Mouse (Mus musculus) spleen, adult 2 months (tissue): ENCODE measurements at regions not wholly inside any gene's neighbourhood (a gene's known extent, or its start where the extent isn't known, plus 50 kb on each side); places are given as distances from the start of the nearest gene placed in this dataset.

Source experiments
- DNase-seq, 2 experiments: peaks; one replicate each; pipeline versions ENCODE4 v3.0.0 to v3.0.0-alpha.2; 2012 to 2021; ENCODE audit warnings: low spot score in 2 of 2, low read depth in 1 of 2
- H3K27ac ChIP-seq: fragments of 200-500 bp; 2 replicates; pipeline ENCODE4 v1.5.1; 2012; ENCODE audit warnings: low read length, inconsistent platforms; ENCODE audit not compliant: insufficient read depth
- H3K27me3 ChIP-seq: fragments of 200-500 bp; 2 replicates; pipeline ENCODE4 v1.6.1; 2012; ENCODE audit warnings: mild to moderate bottlenecking, moderate library complexity, low read length, inconsistent platforms; ENCODE audit not compliant: control insufficient read depth, insufficient read depth
- H3K36me3 ChIP-seq: fragments of 200-500 bp; 2 replicates; pipeline ENCODE4 v1.6.1; 2012; ENCODE audit warnings: mild to moderate bottlenecking, low read length, inconsistent platforms; ENCODE audit not compliant: control insufficient read depth, insufficient read depth
- H3K4me1 ChIP-seq: fragments of 200-500 bp; 2 replicates; pipeline ENCODE4 v1.6.1; 2011; ENCODE audit warnings: inconsistent platforms; ENCODE audit not compliant: control insufficient read depth, insufficient read depth, insufficient read length
- H3K4me3 ChIP-seq: fragments of 200-500 bp; 2 replicates; pipeline ENCODE4 v1.5.1; 2011; ENCODE audit warnings: mild to moderate bottlenecking, inconsistent platforms; ENCODE audit not compliant: insufficient read depth, insufficient read length; ENCODE audit errors: extremely low read depth
- CTCF ChIP-seq: fragments of 200-500 bp; IDR thresholded peaks from 2 replicates; pipeline ENCODE4 v1.5.1; 2011; ENCODE audit warnings: mild to moderate bottlenecking, inconsistent platforms; ENCODE audit not compliant: insufficient read depth, insufficient read length, insufficient replicate concordance; ENCODE audit errors: extremely low read depth
- POLR2A ChIP-seq: fragments of 200-500 bp; IDR thresholded peaks from 2 replicates; pipeline ENCODE4 v1.6.1; 2011; ENCODE audit warnings: low read depth, low read length, inconsistent platforms
- WGBS: fragments of 180-500 bp; shearing (Covaris S2); methylation state at CpG from one replicate; pipeline ENCODE4 v1.1.7; 2018; 5-methylcytosine and 5-hydroxymethylcytosine counted together

DNA sequence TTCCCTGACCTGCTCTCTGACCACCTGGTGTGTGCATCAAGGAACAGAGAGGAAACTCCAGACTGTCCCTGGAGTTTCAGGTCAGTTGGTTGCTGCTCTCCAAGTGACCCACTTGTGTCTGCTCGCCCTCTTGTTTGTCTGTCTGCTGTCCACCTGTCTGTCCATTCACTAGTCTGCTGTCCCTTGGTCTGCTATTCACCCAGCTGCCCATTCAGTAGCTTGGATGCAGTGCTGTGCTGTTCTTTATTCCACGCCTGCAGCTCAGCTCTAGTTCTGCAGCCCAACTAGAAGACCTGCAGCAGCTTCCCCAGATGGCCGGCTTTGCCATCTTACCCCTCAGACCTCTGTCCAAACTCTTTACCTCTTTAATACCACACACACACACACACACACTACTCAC lies 904.2 kb upstream of the Car8 start:
- TF ChIP-seq POLR2A, result no peak
- TF ChIP-seq CTCF, result no peak
- H3K36me3 ChIP-seq, result no peaks in the 10 kb centered on the region
- H3K4me1 ChIP-seq, result no peaks in the 10 kb centered on the region
- DNase-seq, result no peak
- H3K4me3 ChIP-seq, result no peak overlapping the region
- no peak overlapping the region for H3K27ac ChIP-seq
- H3K27me3 ChIP-seq, result no peaks in the 10 kb centered on the region
- 90% methylated on average over 3 of the region's 3 CpGs for WGBS

DNA sequence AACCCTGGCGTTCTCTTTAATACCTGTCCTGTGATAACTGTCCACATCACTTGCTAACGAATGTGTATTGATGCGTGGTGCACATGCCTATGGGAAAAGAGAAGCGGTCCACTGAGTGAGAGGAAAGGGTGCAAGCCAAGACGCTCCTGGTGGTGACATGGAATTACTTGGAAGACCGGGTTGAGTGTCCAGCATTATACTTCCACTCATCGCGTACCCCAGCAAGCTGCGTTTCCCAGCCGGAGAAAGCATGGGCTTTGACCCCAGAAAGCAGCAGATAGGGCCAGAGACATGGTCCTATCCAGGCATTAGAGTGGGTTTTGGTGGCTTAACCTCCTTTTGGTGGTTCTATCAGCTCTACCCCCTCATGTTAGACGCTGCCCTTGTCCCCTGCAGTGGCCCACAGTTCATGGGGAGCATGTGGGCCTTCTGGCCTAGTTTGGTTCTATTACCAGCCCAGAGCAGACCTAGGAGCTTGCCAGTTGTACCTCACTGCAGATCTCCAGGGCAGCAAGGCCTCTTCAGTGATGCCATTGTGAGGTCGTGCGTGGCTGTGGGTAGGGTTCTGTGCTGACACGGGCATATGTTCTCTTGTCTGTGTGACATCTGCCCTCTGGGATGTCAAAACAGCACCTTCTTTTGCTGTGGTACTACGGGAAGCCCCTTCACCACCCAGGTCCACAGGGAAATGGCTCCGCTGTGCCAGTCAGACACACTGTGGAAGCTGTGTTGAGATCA lies 903.3 kb upstream of the Car8 start:
- no peak for TF ChIP-seq CTCF
- H3K27me3 ChIP-seq, result no peaks in the 10 kb centered on the region
- no peaks in the 10 kb centered on the region for H3K4me1 ChIP-seq
- no peak overlapping the region for H3K4me3 ChIP-seq
- WGBS, result 95% methylated on average over 16 of the region's 16 CpGs
- H3K36me3 ChIP-seq, result no peaks in the 10 kb centered on the region
- H3K27ac ChIP-seq, result no peak overlapping the region
- DNase-seq, result no peak

DNA sequence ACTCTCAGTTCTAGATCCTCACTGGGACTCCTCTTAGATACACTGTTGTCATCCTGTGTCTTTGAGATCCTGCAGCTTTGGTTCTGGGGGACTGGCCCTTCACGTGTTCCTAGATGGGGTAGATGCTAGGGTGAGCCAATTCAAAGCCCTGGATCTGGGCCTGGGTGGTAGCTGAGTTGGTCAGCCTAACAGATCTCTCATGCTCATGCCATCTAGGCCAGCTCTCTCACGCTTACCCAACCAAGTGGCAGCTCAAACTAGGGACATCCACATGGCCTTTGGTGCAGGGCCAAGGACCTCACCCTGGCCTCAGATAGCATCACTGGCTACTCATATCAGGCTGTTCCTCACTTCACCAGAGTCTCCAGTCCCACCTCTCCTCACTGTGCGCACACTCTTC lies 901.9 kb upstream of the Car8 start:
- no peaks in the 10 kb centered on the region for H3K36me3 ChIP-seq
- H3K4me1 ChIP-seq, result no peaks in the 10 kb centered on the region
- H3K27ac ChIP-seq, result no peak overlapping the region
- WGBS, result 90% methylated on average over 3 of the region's 3 CpGs
- H3K4me3 ChIP-seq, result no peak overlapping the region
- TF ChIP-seq POLR2A, result no peak
- no peak for TF ChIP-seq CTCF
- no peak for DNase-seq
- no peaks in the 10 kb centered on the region for H3K27me3 ChIP-seq

DNA sequence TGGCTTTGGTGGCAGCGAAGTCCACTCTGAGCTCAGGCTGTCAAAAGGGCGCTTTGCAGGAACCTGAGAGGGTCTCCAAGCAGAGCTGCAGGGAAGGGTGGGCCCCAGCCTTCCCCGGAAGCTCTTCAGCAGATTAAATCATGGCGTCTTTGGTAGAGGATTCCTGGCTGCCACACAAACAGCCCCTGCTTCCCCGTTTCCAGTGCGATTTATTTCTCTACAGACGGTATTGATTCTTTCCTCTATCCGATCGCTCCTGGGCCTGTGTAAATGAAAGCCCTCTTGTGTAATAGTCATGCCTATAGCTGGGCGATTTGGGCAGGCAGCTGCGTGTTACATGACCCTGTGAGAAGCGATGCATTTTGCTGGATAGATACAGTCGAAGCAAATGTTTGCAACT lies 897.8 kb upstream of the Car8 start:
- no peaks in the 10 kb centered on the region for H3K27me3 ChIP-seq
- H3K4me3 ChIP-seq, result no peak overlapping the region
- H3K36me3 ChIP-seq, result no peaks in the 10 kb centered on the region
- no peak for DNase-seq
- WGBS, result 90% methylated on average over 13 of the region's 13 CpGs
- no peak overlapping the region for H3K27ac ChIP-seq
- no peaks in the 10 kb centered on the region for H3K4me1 ChIP-seq
- TF ChIP-seq CTCF, result no peak
- TF ChIP-seq POLR2A, result no peak

DNA sequence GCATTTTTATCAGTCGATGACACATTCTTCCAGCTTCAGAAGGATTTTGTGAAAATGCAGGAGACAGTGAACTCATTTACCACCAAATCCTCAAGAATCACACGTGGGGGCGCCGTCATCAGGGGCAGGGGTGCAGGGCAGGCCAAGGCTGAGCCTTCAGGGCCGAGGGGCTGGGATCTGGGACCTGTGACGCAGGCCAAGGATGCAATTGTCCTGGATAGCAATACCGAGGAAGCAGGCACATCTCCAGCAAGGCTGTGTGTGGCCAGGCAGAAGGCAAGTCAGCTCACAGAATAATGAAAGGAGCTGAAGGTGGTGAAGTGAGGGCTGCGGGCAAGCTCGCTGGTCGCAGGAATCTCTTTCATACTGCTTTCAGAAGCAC lies 897.3 kb upstream of the Car8 start:
- TF ChIP-seq CTCF, result no peak
- no peak for TF ChIP-seq POLR2A
- no peaks in the 10 kb centered on the region for H3K36me3 ChIP-seq
- no peak for DNase-seq
- H3K4me3 ChIP-seq, result no peak overlapping the region
- no peak overlapping the region for H3K27ac ChIP-seq
- no peaks in the 10 kb centered on the region for H3K27me3 ChIP-seq
- 41% methylated on average over 10 of the region's 10 CpGs for WGBS
- no peaks in the 10 kb centered on the region for H3K4me1 ChIP-seq

DNA sequence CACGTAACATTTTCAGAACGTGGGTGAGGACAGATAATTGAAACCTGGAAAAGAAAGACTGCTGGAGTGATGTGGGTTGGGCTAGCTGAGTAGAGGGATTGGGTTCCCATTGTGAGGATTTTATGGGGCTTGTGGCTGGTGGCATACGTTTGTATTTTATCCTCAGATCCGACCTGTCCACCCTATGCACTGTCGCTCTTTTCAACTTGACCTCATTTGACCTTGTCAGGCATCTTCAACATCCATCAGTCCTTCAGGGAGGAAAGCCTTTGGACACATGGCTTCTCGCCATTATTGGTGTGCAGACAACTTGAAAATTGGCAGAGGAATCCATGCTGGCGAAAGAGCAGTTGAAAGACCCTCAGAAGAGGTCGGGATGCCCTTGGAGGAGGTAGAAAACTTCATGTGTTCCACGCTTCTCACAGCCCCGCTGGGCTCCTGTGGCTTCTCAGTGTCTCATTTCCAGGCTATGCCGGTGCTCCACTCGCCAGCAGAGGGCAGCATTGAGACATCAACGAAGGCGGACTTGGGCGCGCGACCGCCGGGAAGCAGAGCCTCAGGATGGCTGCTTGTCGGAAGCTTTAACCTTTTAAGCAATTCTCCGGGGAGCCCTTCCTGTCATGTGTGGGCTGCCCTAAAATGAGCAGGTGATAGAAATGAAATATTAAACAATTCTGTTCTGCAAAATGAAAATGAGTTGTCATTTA lies 896.8 kb upstream of the Car8 start:
- Histone ChIP-seq H3K4me3 (no peak overlapping the region), H3K36me3 (no peaks in the 10 kb centered on the region), H3K27me3 (no peaks in the 10 kb centered on the region), H3K4me1 (no peaks in the 10 kb centered on the region), H3K27ac (no peak overlapping the region)
- WGBS, result 17% methylated on average over 21 of the region's 21 CpGs
- peak; percentile 41 to 84 for DNase-seq
- no peak for TF ChIP-seq POLR2A
- TF ChIP-seq CTCF, result peak; percentile 81; the same call in 1 of the 2 replicates

DNA sequence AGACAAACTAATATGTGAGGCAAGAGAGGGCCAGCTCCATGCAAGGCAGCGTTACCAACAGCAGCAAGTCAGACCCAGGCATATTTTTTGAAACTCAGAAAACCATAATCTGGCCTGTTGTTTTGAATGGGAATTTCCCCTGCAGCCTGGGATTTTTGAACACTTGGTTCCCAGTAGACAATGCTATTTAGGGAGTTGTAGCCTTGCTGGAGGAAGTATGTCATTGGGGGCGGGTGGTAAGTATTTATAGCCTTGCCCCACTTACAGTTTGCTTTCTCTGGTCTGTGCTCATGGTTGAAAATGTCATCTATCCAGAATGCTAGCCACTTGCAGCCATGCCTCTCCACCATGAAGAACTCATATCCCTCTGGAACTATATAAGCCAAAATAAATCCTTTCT lies 894.9 kb upstream of the Car8 start:
- no peaks in the 10 kb centered on the region for H3K4me1 ChIP-seq
- whole genome bisulfite sequencing, result 63% methylated on average over 2 of the region's 2 CpGs
- no peaks in the 10 kb centered on the region for H3K36me3 ChIP-seq
- H3K27me3 ChIP-seq, result no peaks in the 10 kb centered on the region
- H3K27ac ChIP-seq, result no peak overlapping the region
- H3K4me3 ChIP-seq, result no peak overlapping the region
- TF ChIP-seq CTCF (no peak), POLR2A (no peak)
- no peak for DNase-seq
